Mouse (Mus musculus) embryonic facial prominence, embryonic 14.5 days (tissue): Measurements from ENCODE around the gene Erf. TPM values are rescaled to one million over a fixed set of nuclear protein-coding genes. Genes with fewer than 3 reads are reported as not detected.

Experiments used
- ATAC-seq: fragments of 200-750 bp; cut with Nextera tagmentation; 2 replicates; pipeline ENCODE4 v1.8.0; 2017; ENCODE audit warnings: low read depth, moderate number of reproducible peaks, moderate TSS enrichment
- DNase-seq: peaks from one replicate; pipeline ENCODE4 v3.0.0-alpha.2; 2015; ENCODE audit warnings: low spot score
- H3K27ac ChIP-seq: fragments of 300-500 bp; sonication (generic); replicated peaks from 2 replicates; pipeline ENCODE4 v1.5.1; 2014; ENCODE audit warnings: low read depth, mild to moderate bottlenecking, low read length, moderate library complexity
- H3K27me3 ChIP-seq: fragments of 300-500 bp; sonication (generic); replicated peaks from 2 replicates; pipeline ENCODE4 v1.6.1; 2014; ENCODE audit warnings: low read length; ENCODE audit not compliant: control insufficient read depth, insufficient read depth
- H3K36me3 ChIP-seq: fragments of 300-500 bp; sonication (generic); 2 replicates; pipeline ENCODE4 v1.6.1; 2014; ENCODE audit warnings: low read length, mixed read lengths; ENCODE audit not compliant: control insufficient read depth, insufficient read depth
- H3K4me1 ChIP-seq: fragments of 300-500 bp; sonication (generic); 2 replicates; pipeline ENCODE4 v1.6.1; 2014; ENCODE audit warnings: antibody characterized with exemption, low read length; ENCODE audit not compliant: control insufficient read depth, insufficient read depth
- H3K4me2 ChIP-seq: fragments of 300-500 bp; sonication (generic); 2 replicates; pipeline ENCODE4 v1.6.1; 2014; ENCODE audit warnings: low read depth, mild to moderate bottlenecking, low read length, moderate library complexity, mixed read lengths
- H3K4me3 ChIP-seq: fragments of 300-500 bp; sonication (generic); 2 replicates; pipeline ENCODE4 v1.5.1; 2014; ENCODE audit warnings: low read depth, mild to moderate bottlenecking, low read length
- H3K9ac ChIP-seq: fragments of 300-500 bp; sonication (generic); 2 replicates; pipeline ENCODE4 v1.6.1; 2014; ENCODE audit warnings: low read depth, mild to moderate bottlenecking, low read length, moderate library complexity, mixed read lengths
- H3K9me3 ChIP-seq: fragments of 300-500 bp; sonication (generic); 2 replicates; pipeline ENCODE4 v1.6.1; 2016; ENCODE audit warnings: low read length; ENCODE audit not compliant: control insufficient read depth
- WGBS: fragments of 180-500 bp; shearing (Covaris S2); extraction: QIAGEN DNeasy Blood & Tissue Kit; methylation state at CpG from one replicate; pipeline ENCODE4 v1.1.7; 2014; 5-methylcytosine and 5-hydroxymethylcytosine counted together
- polyA plus RNA-seq: library from polyadenylated mRNA; unstranded; fragments of >200 nt; fragmentation: Nextera tagmentation; extraction: Ambion mirVana; gene quantifications from 2 replicates; pipeline ENCODE4 v1.2.1, GENCODE M21; 2014

Erf gene
- polyA plus RNA-seq, 1 experiment from 2014 or later, result 26.0 TPM

GRCm38 (mm10) chr7:25272445-25273258, 22.1 kb upstream of the Erf start:
- ATAC-seq, result no peak
- H3K36me3 ChIP-seq, result peaks cover 49% of the 10 kb centered on the region
- H3K27me3 ChIP-seq, result no peaks in the 10 kb centered on the region
- H3K9me3 ChIP-seq, result no peaks in the 10 kb centered on the region
- peaks cover 33% of the 10 kb centered on the region for H3K4me1 ChIP-seq
- H3K27ac ChIP-seq, result no peak overlapping the region
- H3K4me2 ChIP-seq, result no peak overlapping the region
- 87% methylated on average over 35 of the region's 38 CpGs for WGBS
- no peak overlapping the region for H3K9ac ChIP-seq
- DNase-seq, result no peak
- H3K4me3 ChIP-seq, result no peak overlapping the region

GRCm38 (mm10) chr7:25271651-25272444, 21.3 kb upstream of the Erf start:
- peaks cover 29% of the 10 kb centered on the region for H3K4me1 ChIP-seq
- H3K4me3 ChIP-seq, result no peak overlapping the region
- no peaks in the 10 kb centered on the region for H3K27me3 ChIP-seq
- no peak overlapping the region for H3K4me2 ChIP-seq
- DNase-seq (no peak), ATAC-seq (no peak)
- no peak overlapping the region for H3K27ac ChIP-seq
- H3K36me3 ChIP-seq, result peaks cover 49% of the 10 kb centered on the region
- H3K9ac ChIP-seq, result no peak overlapping the region
- no peaks in the 10 kb centered on the region for H3K9me3 ChIP-seq
- WGBS, result 87% methylated on average over 25 of the region's 30 CpGs

GRCm38 (mm10) chr7:25270652-25271633, 20.4 kb upstream of the Erf start:
- peaks cover 27% of the 10 kb centered on the region for H3K4me1 ChIP-seq

GRCm38 (mm10) chr7:25269545-25270271, 19.1 kb upstream of the Erf start:
- Histone ChIP-seq H3K4me1 (peaks cover 17% of the 10 kb centered on the region), H3K36me3 (peaks cover 37% of the 10 kb centered on the region), H3K4me2 (peak overlapping the region; percentile 92), H3K9ac (peak overlapping the region; percentile 80; the same call in 1 of the 2 replicates), H3K27ac (0 out of 2 replicates have a peak overlapping the region, but pooled peaks have one; percentile 75), H3K27me3 (no peaks in the 10 kb centered on the region), H3K4me3 (peak overlapping the region; percentile 69), H3K9me3 (no peaks in the 10 kb centered on the region)
- DNase-seq, result no peak
- no peak for ATAC-seq
- 74% methylated on average over 8 of the region's 8 CpGs for WGBS

More at GRCm38 (mm10) chr7:25270652-25271633, 20.4 kb upstream of the Erf start:
- 89% methylated on average over 34 of the region's 35 CpGs for WGBS
- no peak overlapping the region for H3K27ac ChIP-seq
- H3K9me3 ChIP-seq, result no peaks in the 10 kb centered on the region
- H3K4me2 ChIP-seq, result no peak overlapping the region
- peaks cover 49% of the 10 kb centered on the region for H3K36me3 ChIP-seq
- DNase-seq (no peak), ATAC-seq (no peak)
- no peak overlapping the region for H3K4me3 ChIP-seq
- H3K9ac ChIP-seq, result no peak overlapping the region
- H3K27me3 ChIP-seq, result no peaks in the 10 kb centered on the region

- no peak for ATAC-seq
- H3K27me3 ChIP-seq, result no peaks in the 10 kb centered on the region
- peak overlapping the region; percentile 92 for H3K4me2 ChIP-seq
- no peak for DNase-seq
- peak overlapping the region; percentile 75; the same call in 1 of the 2 replicates for H3K27ac ChIP-seq
- no peaks in the 10 kb centered on the region for H3K9me3 ChIP-seq
- peaks cover 11% of the 10 kb centered on the region for H3K4me1 ChIP-seq
- H3K9ac ChIP-seq, result peak overlapping the region; percentile 80
- 37% methylated on average over 4 of the region's 4 CpGs for WGBS
- peaks cover 34% of the 10 kb centered on the region for H3K36me3 ChIP-seq
- peak overlapping the region; percentile 69 for H3K4me3 ChIP-seq
Observed at GRCm38 (mm10) chr7:25269029-25269428, 18.5 kb upstream of the Erf start.

GRCm38 (mm10) chr7:25268588-25268987, 18.0 kb upstream of the Erf start:
- Histone ChIP-seq H3K4me3 (peak overlapping the region; percentile 69), H3K4me2 (peak overlapping the region; percentile 92), H3K9ac (peak overlapping the region; percentile 80), H3K4me1 (peaks cover 10% of the 10 kb centered on the region), H3K27me3 (no peaks in the 10 kb centered on the region), H3K27ac (peak overlapping the region; percentile 75), H3K9me3 (no peaks in the 10 kb centered on the region), H3K36me3 (peaks cover 30% of the 10 kb centered on the region)
- DNase-seq, result no peak
- ATAC-seq, result no peak
- 7% methylated on average over 7 of the region's 7 CpGs for whole genome bisulfite sequencing

- H3K9ac ChIP-seq, result peak overlapping the region; percentile 80
- H3K27me3 ChIP-seq, result no peaks in the 10 kb centered on the region
- peak; percentile 96 for ATAC-seq
- H3K9me3 ChIP-seq, result no peaks in the 10 kb centered on the region
- peaks cover 23% of the 10 kb centered on the region for H3K36me3 ChIP-seq
- peak overlapping the region; percentile 92 for H3K4me2 ChIP-seq
- H3K4me3 ChIP-seq, result peak overlapping the region; percentile 69
- peak overlapping the region; percentile 89 for H3K27ac ChIP-seq
- WGBS, result 1% methylated on average over 33 of the region's 33 CpGs
- H3K4me1 ChIP-seq, result peaks cover 10% of the 10 kb centered on the region
- peak; percentile 100 for DNase-seq
Observed at GRCm38 (mm10) chr7:25267751-25268463, 17.3 kb upstream of the Erf start.
